Mouse (Mus musculus): ENCODE data around the gene Erp27. TPM values are rescaled to one million over a fixed set of nuclear protein-coding genes. Genes with fewer than 3 reads are reported as not detected.

Gene Erp27
- polyA plus RNA-seq, 1 experiment from 2014 or later = 0.22 TPM

DNA sequence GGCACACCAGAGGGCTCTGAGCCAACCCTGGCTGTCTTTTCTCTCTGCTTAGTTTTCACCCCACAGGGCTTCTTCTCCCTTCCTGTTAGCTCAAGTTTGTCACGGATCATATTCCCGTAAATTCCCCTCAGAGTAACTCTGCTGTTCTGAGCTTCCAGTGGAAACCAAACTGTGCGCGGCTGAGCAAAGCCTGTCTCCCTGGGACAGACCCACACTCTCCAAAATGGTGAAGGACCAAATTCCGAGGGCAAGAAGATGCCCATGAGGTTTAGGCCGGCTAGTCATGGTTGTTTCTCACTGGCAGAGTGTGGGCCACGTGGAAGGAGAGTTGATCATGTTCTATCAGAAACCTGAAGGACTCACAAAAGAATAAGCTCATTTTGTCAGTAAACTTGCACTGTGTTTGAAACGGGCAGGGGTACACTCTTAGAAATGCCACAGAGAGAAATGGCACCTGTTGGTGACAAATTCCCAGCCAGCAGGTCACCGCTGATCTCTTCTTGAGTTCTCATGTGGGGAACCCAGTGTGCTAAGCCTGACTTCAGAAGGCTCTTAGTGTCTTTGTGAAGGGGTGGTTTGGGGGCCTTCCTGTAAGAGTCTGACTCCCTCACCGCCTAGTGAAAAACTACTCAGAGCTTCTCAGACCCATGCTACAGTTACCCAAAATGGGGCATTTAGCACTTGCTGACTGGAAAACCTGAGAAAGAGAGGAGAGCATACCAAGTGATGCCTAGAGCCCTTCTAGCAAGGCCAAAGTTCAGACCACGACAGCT is 18.4 kb upstream of the Erp27 start:
- H3K4me1 ChIP-seq (ENCODE audit: insufficient read depth, low read length) = peaks cover 32% of the 10 kb centered on the region
- H3K9ac ChIP-seq (replicated peaks; ENCODE audit: low read length) = peak overlapping the region; percentile 47
- H3K4me2 ChIP-seq (replicated peaks; ENCODE audit: low read depth, low read length) = peak overlapping the region; percentile 44
- no peaks in the 10 kb centered on the region for H3K36me3 ChIP-seq (ENCODE audit: insufficient read depth, low read length)
- no peaks in the 10 kb centered on the region for H3K9me3 ChIP-seq (ENCODE audit: low read length)
- H3K4me3 ChIP-seq (ENCODE audit: low read length) = peak overlapping the region; percentile 29; the same call in 1 of the 2 replicates
- 57% methylated on average over 11 of the region's 11 CpGs for WGBS
- peak overlapping the region; percentile 89 for H3K27ac ChIP-seq (ENCODE audit: low read length)
- no peaks in the 10 kb centered on the region for H3K27me3 ChIP-seq (ENCODE audit: insufficient read depth, low read length)
- no peak for ATAC-seq (ENCODE audit: low FRiP score, low TSS enrichment)

DNA sequence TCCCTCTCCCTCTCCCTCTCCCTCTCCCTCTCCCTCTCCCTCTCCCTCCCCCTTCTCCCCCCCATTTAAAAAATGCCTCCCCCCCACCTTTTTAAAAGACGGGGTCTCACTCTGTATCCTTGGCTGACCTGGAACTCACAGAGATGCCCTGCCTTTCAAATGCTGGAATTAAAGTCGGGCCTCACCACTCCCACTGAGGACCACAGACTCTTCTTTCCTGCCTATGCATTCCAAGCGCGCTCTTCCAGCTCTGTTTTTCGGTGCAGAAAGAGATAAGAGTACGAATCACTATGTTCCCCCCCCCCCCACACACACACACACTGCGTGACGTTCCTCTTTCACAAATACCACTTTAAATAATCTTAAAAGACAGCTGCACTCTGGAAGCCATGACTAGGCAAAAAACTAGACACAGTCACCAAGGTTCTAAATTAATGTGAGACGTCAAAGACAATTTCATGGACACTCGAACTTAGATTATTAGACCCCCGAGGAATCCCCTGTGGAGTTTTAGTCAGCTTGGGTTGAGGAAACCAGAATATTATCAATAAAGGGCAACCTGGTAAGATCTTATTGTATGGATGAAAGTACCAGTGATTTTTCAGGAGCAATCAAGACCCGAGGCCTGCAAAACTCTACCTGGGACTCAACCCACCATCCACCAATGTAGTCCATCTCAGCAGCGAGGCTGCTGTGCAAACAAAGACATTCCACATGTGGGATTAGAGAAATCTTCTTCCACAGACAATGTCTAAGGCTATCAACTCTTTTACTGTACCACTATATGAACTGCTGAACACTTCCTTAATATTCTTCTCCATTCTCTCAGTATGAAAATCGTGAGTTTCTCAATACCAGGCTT is 17.6 kb upstream of the Erp27 start:
- Histone ChIP-seq H3K27ac (ENCODE audit: low read length) (peak overlapping the region; percentile 89), H3K9me3 (ENCODE audit: low read length) (no peaks in the 10 kb centered on the region), H3K9ac (replicated peaks; ENCODE audit: low read length) (no peak overlapping the region; the same call in 1 of the 2 replicates)

DNA sequence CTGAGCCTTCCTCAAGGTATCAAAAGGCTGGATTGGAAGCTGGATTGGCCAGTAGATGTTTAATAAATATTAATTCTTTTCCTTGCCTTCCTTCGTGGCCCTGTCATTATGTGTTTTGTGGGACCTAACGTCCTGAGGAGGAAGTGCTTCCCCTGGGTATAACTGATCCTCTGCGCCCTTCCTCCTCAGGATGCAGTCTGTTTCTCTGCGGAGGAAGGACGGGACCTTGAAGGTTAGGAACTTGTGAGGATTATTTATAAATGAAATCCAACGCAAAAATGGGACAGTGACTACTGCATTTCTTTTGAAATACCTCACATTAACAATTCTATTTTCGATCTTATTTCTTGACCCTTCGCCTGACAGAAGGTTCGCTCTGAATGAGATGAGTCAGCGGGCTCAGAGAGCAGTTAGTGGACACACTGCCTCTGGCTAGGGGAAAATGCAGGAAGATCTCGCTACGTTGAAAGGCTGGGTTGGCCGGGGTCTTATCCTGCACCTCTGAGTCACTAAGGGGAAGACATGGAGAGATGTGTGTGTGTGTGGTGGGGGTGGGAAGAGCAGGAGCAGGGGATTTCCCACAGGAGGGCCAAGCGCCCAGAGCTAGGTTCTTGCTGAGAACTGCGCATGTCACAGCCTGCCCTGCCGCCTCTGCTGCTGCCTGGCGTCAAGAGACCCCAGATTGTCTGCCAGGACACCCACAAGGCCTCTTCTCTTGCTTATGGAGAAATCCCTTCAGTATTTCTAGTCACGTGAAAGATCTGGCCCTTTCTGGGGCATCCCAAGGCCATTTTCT is 16.5 kb upstream of the Erp27 start:
- Histone ChIP-seq H3K4me1 (ENCODE audit: insufficient read depth, low read length) (peaks cover 32% of the 10 kb centered on the region), H3K27me3 (ENCODE audit: insufficient read depth, low read length) (no peaks in the 10 kb centered on the region), H3K36me3 (ENCODE audit: insufficient read depth, low read length) (no peaks in the 10 kb centered on the region), H3K9me3 (ENCODE audit: low read length) (no peaks in the 10 kb centered on the region), H3K9ac (replicated peaks; ENCODE audit: low read length) (no peak overlapping the region), H3K4me2 (replicated peaks; ENCODE audit: low read depth, low read length) (no peak overlapping the region), H3K4me3 (ENCODE audit: low read length) (no peak overlapping the region), H3K27ac (ENCODE audit: low read length) (peak overlapping the region; percentile 69)
- WGBS = 76% methylated on average over 18 of the region's 18 CpGs
- no peak for ATAC-seq (ENCODE audit: low FRiP score, low TSS enrichment)

More for the DNA sequence above, 17.6 kb upstream of the Erp27 start:
- ATAC-seq (ENCODE audit: low FRiP score, low TSS enrichment) = no peak
- WGBS = 83% methylated on average over 14 of the region's 14 CpGs
- Histone ChIP-seq H3K4me3 (ENCODE audit: low read length) (no peak overlapping the region), H3K4me1 (ENCODE audit: insufficient read depth, low read length) (peaks cover 32% of the 10 kb centered on the region), H3K4me2 (replicated peaks; ENCODE audit: low read depth, low read length) (no peak overlapping the region), H3K27me3 (ENCODE audit: insufficient read depth, low read length) (no peaks in the 10 kb centered on the region), H3K36me3 (ENCODE audit: insufficient read depth, low read length) (no peaks in the 10 kb centered on the region)

DNA sequence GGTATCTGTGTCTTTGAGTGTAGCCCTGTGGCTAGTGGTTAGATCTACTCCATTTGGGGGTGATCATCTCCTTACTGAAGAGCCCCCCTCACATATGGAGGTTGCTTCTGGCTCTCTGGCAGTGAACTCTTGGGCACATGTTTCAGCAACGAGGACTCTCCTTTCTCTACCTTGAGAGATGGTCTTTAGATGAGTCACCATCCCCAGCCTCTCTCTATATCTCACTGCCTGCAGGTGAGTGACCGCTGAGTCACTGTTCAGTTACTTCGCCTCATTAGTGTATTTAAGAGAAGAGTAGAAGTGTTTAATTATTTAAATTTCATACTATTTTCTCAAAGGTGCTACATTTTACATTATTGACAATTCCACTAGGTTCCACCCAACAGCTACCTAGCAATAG is 15.1 kb upstream of the Erp27 start:
- no peak for ATAC-seq (ENCODE audit: low FRiP score, low TSS enrichment)
- H3K27me3 ChIP-seq (ENCODE audit: insufficient read depth, low read length) = no peaks in the 10 kb centered on the region
- H3K9ac ChIP-seq (replicated peaks; ENCODE audit: low read length) = no peak overlapping the region
- H3K27ac ChIP-seq (ENCODE audit: low read length) = no peak overlapping the region
- no peaks in the 10 kb centered on the region for H3K36me3 ChIP-seq (ENCODE audit: insufficient read depth, low read length)
- peaks cover 28% of the 10 kb centered on the region for H3K4me1 ChIP-seq (ENCODE audit: insufficient read depth, low read length)
- no peaks in the 10 kb centered on the region for H3K9me3 ChIP-seq (ENCODE audit: low read length)
- no peak overlapping the region for H3K4me2 ChIP-seq (replicated peaks; ENCODE audit: low read depth, low read length)
- 82% methylated on average over 3 of the region's 3 CpGs for WGBS
- no peak overlapping the region for H3K4me3 ChIP-seq (ENCODE audit: low read length)

DNA sequence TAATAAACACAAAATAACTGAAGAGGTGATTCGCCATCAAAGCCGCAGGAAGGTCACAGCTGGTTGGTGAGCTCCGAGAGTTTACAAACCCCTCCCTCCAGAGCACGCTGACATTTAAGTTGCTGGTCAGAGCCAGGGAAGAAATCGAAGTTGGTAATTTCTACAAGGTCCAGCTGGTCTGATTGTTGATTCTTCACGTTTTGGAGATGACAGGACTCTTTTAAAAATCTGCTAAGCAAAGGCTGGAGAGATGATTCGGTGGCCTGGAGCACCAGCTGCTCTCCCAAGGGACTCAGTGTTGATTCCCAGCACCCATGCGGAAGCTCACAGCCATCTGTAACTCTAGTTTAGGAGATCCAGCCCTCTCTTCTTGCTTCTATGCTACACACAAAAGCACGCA is 14.4 kb upstream of the Erp27 start:
- WGBS = 81% methylated on average over 9 of the region's 9 CpGs
- Histone ChIP-seq H3K36me3 (ENCODE audit: insufficient read depth, low read length) (no peaks in the 10 kb centered on the region), H3K4me3 (ENCODE audit: low read length) (no peak overlapping the region), H3K4me1 (ENCODE audit: insufficient read depth, low read length) (peaks cover 24% of the 10 kb centered on the region), H3K9ac (replicated peaks; ENCODE audit: low read length) (no peak overlapping the region), H3K4me2 (replicated peaks; ENCODE audit: low read depth, low read length) (no peak overlapping the region), H3K9me3 (ENCODE audit: low read length) (no peaks in the 10 kb centered on the region), H3K27me3 (ENCODE audit: insufficient read depth, low read length) (no peaks in the 10 kb centered on the region), H3K27ac (ENCODE audit: low read length) (no peak overlapping the region)
- no peak for ATAC-seq (ENCODE audit: low FRiP score, low TSS enrichment)

DNA sequence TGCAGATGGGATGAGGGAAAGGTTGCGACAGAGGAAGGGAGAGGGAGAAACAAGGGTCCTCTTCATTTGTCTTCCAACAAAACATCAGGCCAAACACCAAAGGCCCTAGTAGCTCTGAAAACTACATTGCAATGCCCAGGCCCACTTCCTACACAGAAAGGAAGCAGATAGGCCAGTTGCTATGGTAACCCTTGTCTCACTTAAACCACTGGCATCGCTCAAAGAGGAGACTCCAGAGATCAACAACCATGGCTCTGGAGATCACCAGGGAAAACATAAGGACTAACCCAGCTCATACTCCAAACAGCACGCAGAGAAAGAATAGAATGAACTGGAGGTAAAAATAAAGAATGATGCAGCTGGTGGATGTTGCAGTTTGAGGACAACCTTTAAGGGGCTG is 13.3 kb upstream of the Erp27 start:
- Histone ChIP-seq H3K9ac (replicated peaks; ENCODE audit: low read length) (no peak overlapping the region), H3K4me2 (replicated peaks; ENCODE audit: low read depth, low read length) (no peak overlapping the region), H3K4me1 (ENCODE audit: insufficient read depth, low read length) (peaks cover 24% of the 10 kb centered on the region), H3K4me3 (ENCODE audit: low read length) (no peak overlapping the region), H3K27me3 (ENCODE audit: insufficient read depth, low read length) (no peaks in the 10 kb centered on the region), H3K9me3 (ENCODE audit: low read length) (no peaks in the 10 kb centered on the region), H3K36me3 (ENCODE audit: insufficient read depth, low read length) (no peaks in the 10 kb centered on the region), H3K27ac (ENCODE audit: low read length) (no peak overlapping the region)
- WGBS = 82% methylated on average over 3 of the region's 3 CpGs
- no peak for ATAC-seq (ENCODE audit: low FRiP score, low TSS enrichment)

DNA sequence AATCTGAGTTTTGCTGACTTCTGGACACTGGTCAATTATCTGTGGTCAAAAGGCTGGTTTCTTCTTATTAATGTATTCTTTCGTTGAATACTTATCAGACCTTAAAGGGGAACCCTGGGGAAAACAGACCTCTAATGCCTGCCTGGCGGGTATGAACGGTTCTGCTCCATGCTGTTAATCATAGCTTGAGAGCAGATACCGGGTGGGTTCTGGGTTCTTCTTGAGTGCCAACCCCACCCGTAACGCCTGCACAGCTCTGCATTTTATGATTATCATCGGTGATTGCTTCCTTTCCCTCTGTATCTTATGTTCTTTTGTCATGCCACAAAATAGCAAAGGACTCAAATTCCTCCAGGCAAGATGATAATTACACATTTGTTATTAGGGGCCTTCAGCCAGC is 12.1 kb upstream of the Erp27 start:
- Histone ChIP-seq H3K36me3 (ENCODE audit: insufficient read depth, low read length) (no peaks in the 10 kb centered on the region), H3K9ac (replicated peaks; ENCODE audit: low read length) (no peak overlapping the region), H3K4me2 (replicated peaks; ENCODE audit: low read depth, low read length) (no peak overlapping the region), H3K9me3 (ENCODE audit: low read length) (no peaks in the 10 kb centered on the region), H3K27ac (ENCODE audit: low read length) (no peak overlapping the region), H3K4me1 (ENCODE audit: insufficient read depth, low read length) (peaks cover 17% of the 10 kb centered on the region), H3K27me3 (ENCODE audit: insufficient read depth, low read length) (no peaks in the 10 kb centered on the region), H3K4me3 (ENCODE audit: low read length) (no peak overlapping the region)
- WGBS = 84% methylated on average over 7 of the region's 7 CpGs
- no peak for ATAC-seq (ENCODE audit: low FRiP score, low TSS enrichment)

DNA sequence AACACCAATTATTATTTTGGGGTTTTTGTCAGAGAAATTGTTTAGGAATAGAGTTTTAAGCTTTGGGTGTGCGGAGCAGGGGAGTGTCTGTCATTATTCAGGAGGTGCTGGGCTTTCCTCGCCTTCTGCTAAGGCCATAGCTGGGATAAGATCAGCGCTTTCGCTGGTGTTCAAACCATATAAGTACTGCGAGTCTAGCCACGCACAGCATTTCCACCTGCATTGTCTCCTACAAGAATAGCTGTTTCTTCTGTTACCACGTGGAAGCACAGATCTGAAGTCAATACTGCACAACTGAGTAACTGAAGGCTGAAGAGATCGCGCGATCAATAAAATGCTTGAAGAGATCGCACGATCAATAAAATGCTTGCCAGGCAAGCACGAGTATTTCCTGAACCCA is 9.3 kb upstream of the Erp27 start:
- Histone ChIP-seq H3K27ac (ENCODE audit: low read length) (peak overlapping the region; percentile 77), H3K27me3 (ENCODE audit: insufficient read depth, low read length) (no peaks in the 10 kb centered on the region), H3K4me1 (ENCODE audit: insufficient read depth, low read length) (peaks cover 13% of the 10 kb centered on the region), H3K4me2 (replicated peaks; ENCODE audit: low read depth, low read length) (no peak overlapping the region), H3K4me3 (ENCODE audit: low read length) (no peak overlapping the region), H3K9me3 (ENCODE audit: low read length) (no peaks in the 10 kb centered on the region), H3K36me3 (ENCODE audit: insufficient read depth, low read length) (no peaks in the 10 kb centered on the region), H3K9ac (replicated peaks; ENCODE audit: low read length) (no peak overlapping the region)
- 85% methylated on average over 13 of the region's 13 CpGs for WGBS
- ATAC-seq (ENCODE audit: low FRiP score, low TSS enrichment) = no peak

DNA sequence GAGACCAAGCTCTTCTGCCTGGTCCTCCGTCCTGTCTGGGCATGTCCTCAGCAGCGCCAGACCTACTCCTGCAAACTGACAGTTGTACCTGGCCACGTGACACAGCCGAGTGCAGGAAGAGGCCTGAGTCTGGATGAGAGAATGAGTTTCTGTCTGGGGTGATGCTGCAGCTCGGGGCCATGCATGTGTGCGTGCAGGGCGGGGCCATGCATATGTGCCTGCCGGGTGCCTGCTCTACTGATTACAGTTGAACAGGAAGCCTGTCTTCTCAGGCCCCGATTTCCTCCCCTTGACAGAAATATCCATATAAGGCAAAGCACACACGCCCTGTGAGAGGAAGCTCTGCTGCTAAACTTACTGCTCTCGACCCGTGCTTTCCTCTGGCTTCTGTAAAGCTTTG is 8.7 kb upstream of the Erp27 start:
- Histone ChIP-seq H3K9ac (replicated peaks; ENCODE audit: low read length) (peak overlapping the region; percentile 41), H3K4me2 (replicated peaks; ENCODE audit: low read depth, low read length) (peak overlapping the region; percentile 26), H3K27me3 (ENCODE audit: insufficient read depth, low read length) (no peaks in the 10 kb centered on the region), H3K27ac (ENCODE audit: low read length) (peak overlapping the region; percentile 77), H3K9me3 (ENCODE audit: low read length) (no peaks in the 10 kb centered on the region), H3K36me3 (ENCODE audit: insufficient read depth, low read length) (no peaks in the 10 kb centered on the region), H3K4me1 (ENCODE audit: insufficient read depth, low read length) (peaks cover 13% of the 10 kb centered on the region), H3K4me3 (ENCODE audit: low read length) (no peak overlapping the region)
- peak; percentile 95 for ATAC-seq (ENCODE audit: low FRiP score, low TSS enrichment)
- WGBS = 20% methylated on average over 12 of the region's 12 CpGs

Measured in kidney, embryonic 16.5 days (tissue).